Mouse (Mus musculus) kidney, embryonic 15.5 days (tissue): ENCODE data around the gene Hoxa5. TPM values are rescaled to one million over a fixed set of nuclear protein-coding genes. Genes with fewer than 3 reads are reported as not detected.
A peak's percentile ranks its signal among the peaks of the same experiment; 100 is the strongest.

Experiments
- ATAC-seq: fragments of 200-750 bp; cut with Nextera tagmentation; replicated peaks from 2 replicates; pipeline ENCODE4 v1.8.0; 2017; ENCODE audit warnings: moderate TSS enrichment; ENCODE audit not compliant: low FRiP score
- H3K27ac ChIP-seq: fragments of 300-500 bp; sonication (generic); 2 replicates; pipeline ENCODE4 v1.5.1; 2015; ENCODE audit warnings: mild to moderate bottlenecking, inconsistent platforms
- H3K27me3 ChIP-seq: fragments of 300-500 bp; sonication (generic); 2 replicates; pipeline ENCODE4 v1.6.1; 2015; ENCODE audit warnings: inconsistent platforms
- H3K36me3 ChIP-seq: fragments of 300-500 bp; sonication (generic); 2 replicates; pipeline ENCODE4 v1.6.1; 2015; ENCODE audit warnings: inconsistent platforms
- H3K4me1 ChIP-seq: fragments of 300-500 bp; sonication (generic); 2 replicates; pipeline ENCODE4 v1.6.1; 2015; ENCODE audit warnings: inconsistent platforms
- H3K4me2 ChIP-seq: fragments of 300-500 bp; sonication (generic); 2 replicates; pipeline ENCODE4 v1.6.1; 2015; ENCODE audit warnings: moderate library complexity, mild to moderate bottlenecking, inconsistent platforms
- H3K4me3 ChIP-seq: fragments of 300-500 bp; sonication (generic); replicated peaks from 2 replicates; pipeline ENCODE4 v1.5.1; 2015; ENCODE audit warnings: mild to moderate bottlenecking, inconsistent platforms
- H3K9ac ChIP-seq: fragments of 300-500 bp; sonication (generic); 2 replicates; pipeline ENCODE4 v1.6.1; 2015; ENCODE audit warnings: mild to moderate bottlenecking, inconsistent platforms
- H3K9me3 ChIP-seq: fragments of 300-500 bp; sonication (generic); replicated peaks from 2 replicates; pipeline ENCODE4 v1.6.1; 2016; ENCODE audit warnings: inconsistent platforms
- WGBS: fragments of 180-500 bp; shearing (Covaris S2); methylation state at CpG from one replicate; pipeline ENCODE4 v1.1.7; 2015; ENCODE audit warnings: mixed read lengths; 5-methylcytosine and 5-hydroxymethylcytosine counted together
- polyA plus RNA-seq: library from polyadenylated mRNA; unstranded; fragments of >200 nt; fragmentation: Nextera tagmentation; extraction: Ambion mirVana; gene quantifications from 2 replicates; pipeline ENCODE4 v1.2.1, GENCODE M21; 2015

The Hoxa5 gene
- polyA plus RNA-seq, 1 experiment from 2014 or later: 11.5 TPM

DNA sequence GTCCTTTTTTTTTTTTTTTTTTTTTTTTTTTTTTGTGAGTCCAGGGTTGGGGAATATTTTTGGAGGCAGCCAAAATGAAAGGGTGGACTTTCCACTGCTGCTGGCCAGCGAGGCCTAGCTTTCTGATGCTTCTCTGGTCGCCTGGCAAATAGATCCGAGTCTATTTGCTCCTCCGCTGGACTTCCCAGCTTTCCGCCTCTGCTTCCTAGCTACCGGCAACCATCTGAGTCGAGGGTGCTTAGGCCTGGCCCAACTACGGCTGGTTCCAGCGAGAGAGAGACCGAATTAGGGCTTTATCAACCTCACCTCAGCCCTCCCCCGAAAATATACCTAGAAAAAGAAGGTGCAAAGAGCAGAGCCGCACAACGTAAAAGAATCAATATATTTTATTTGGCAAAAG is 18.3 kb upstream of the Hoxa5 start:
- Histone ChIP-seq H3K27ac (peak overlapping the region; percentile 99), H3K4me3 (peak overlapping the region; percentile 77), H3K27me3 (0 out of 2 replicates have a peak, but pooled peaks cover 6% of the 10 kb centered on the region), H3K9me3 (no peaks in the 10 kb centered on the region), H3K4me1 (peaks cover 43% of the 10 kb centered on the region), H3K36me3 (peaks cover 4% of the 10 kb centered on the region; the same call in 1 of the 2 replicates), H3K9ac (peak overlapping the region; percentile 94), H3K4me2 (peak overlapping the region; percentile 92)
- no peak for ATAC-seq
- WGBS: 5% methylated on average over 13 of the region's 13 CpGs

GRCm38 (mm10) chr6:52221993-52222685 is 17.8 kb upstream of the Hoxa5 start:
- peak overlapping the region; percentile 99 for H3K27ac ChIP-seq

DNA sequence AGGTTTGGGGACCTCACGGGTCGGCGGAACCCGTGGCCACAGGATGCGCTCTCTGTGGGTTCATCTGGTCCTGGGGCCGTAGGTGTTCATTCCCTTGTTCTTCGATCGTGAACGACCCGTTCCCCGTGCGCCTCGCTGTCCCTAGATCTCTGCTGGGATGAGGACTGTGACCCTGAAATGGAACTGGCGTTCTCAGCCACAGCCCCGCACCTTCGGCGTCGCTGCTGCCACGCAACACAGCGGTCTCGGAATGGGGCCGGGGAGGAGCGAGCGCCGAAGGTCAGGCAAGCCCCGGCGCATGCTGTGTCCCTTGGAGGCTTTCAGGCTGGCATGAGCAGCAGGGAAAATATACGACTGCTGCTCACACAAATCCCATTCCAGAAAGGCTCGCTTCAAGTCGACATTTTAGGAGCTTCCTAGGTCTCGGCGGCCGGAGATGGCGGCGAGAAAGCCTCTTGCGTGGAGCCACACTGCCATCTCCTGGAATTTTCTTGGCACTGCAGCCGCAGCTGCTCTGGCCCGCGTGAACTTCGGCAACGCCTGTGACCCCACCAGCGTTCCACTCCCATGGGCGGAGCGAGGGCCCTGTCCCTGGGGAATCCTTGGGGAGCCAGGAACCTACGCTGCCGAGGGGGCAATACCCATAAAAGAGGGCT is 17.1 kb upstream of the Hoxa5 start, which contains the start of gene Hoxa7:
Hoxa7 (minus strand) TSS at position 518 of the 656 bp plus-strand sequence.
- Histone ChIP-seq H3K27me3 (0 out of 2 replicates have a peak, but pooled peaks cover 8% of the 10 kb centered on the region), H3K4me3 (peak within 1 kb of the TSS; percentile 77), H3K9me3 (no peaks in the 10 kb centered on the region), H3K4me1 (peaks cover 35% of the 10 kb centered on the region), H3K9ac (peak within 1 kb of the TSS; percentile 94), H3K27ac (peak within 1 kb of the TSS; percentile 99), H3K4me2 (peak within 1 kb of the TSS; percentile 92), H3K36me3 (peaks cover 4% of the 10 kb centered on the region; the same call in 1 of the 2 replicates)
- peak; percentile 37 for ATAC-seq
- WGBS: under 1% methylated on average over 46 of the region's 46 CpGs

More at GRCm38 (mm10) chr6:52221993-52222685, 17.8 kb upstream of the Hoxa5 start:
- Histone ChIP-seq H3K4me1 (peaks cover 40% of the 10 kb centered on the region), H3K9ac (peak overlapping the region; percentile 94), H3K9me3 (no peaks in the 10 kb centered on the region), H3K4me3 (peak overlapping the region; percentile 77), H3K27me3 (0 out of 2 replicates have a peak, but pooled peaks cover 8% of the 10 kb centered on the region), H3K36me3 (peaks cover 4% of the 10 kb centered on the region; the same call in 1 of the 2 replicates), H3K4me2 (peak overlapping the region; percentile 92)
- 5% methylated on average over 21 of the region's 21 CpGs for WGBS
- ATAC-seq: peak; percentile 20

DNA sequence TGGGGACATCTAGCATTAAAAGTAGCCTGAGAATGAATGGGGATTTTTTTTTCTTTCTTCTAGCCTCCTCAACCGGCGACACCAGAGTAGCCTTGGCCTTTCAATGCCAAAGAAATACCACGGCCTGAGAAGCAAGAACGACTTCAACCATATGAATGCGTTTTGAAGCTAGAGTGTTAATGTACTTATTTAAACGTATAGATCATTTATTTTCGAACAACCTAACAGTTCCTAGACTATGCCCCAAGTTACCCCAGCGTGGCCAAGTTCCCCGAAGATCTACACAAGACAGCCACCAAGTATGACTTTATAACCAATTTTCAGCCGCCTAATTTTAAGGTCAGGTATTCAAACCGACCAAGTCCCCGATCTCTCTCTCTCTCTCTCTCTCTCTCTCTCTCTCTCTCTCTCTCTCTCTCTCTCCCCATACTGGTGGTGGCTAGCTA is 16.5 kb upstream of the Hoxa5 start:
- peak overlapping the region; percentile 99 for H3K27ac ChIP-seq
- 5% methylated on average over 12 of the region's 12 CpGs for WGBS
- H3K9ac ChIP-seq: peak overlapping the region; percentile 76
- H3K27me3 ChIP-seq: peaks cover 12% of the 10 kb centered on the region; the same call in 1 of the 2 replicates
- peaks cover 41% of the 10 kb centered on the region for H3K4me1 ChIP-seq
- H3K36me3 ChIP-seq: peaks cover 4% of the 10 kb centered on the region; the same call in 1 of the 2 replicates
- H3K4me3 ChIP-seq: peak overlapping the region; percentile 77
- peak overlapping the region; percentile 92 for H3K4me2 ChIP-seq
- no peak for ATAC-seq
- H3K9me3 ChIP-seq: no peaks in the 10 kb centered on the region

DNA sequence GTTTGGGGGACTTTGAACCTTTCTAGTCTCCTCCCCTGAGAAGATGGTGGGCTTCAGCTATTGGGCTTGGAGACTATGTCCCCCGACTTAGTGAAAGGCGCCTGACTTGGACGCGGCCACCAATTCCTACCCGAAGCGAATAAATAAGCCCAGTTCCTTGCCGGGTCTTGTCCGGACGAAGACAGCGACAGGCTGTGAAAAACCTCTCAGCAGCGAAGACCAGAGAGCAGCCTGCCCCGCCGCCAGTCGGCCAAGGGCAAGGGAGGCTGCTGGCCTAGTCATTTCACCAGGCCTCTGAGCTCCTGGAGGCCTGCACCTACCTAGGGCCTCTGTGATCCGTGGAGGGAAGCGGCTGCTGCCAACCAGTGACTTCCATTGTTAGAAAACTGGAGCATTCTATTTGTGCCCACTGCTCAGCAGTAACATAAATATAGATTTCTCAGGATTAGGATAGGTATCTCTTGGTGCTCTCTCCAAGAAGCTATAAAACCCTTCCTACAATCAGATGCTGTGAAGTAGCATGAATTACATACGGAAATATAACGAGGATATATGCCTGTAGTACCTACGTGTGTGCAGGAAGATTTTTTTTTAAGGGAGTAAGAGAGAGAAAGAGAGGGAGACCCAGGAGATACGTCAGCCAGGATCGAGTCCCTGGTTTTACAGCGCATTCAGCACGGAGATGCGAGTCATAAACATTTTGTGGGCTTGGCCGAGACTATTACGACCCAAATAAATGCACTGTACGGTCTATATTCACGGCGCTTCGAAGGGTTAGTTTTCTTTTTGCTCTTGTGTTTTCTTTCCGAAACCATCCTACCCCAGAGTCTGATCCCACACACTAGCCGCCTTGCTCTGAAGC is 15.8 kb upstream of the Hoxa5 start:
- peak overlapping the region; percentile 76 for H3K9ac ChIP-seq
- H3K27ac ChIP-seq: peak overlapping the region; percentile 99
- H3K9me3 ChIP-seq: no peaks in the 10 kb centered on the region
- H3K4me3 ChIP-seq: peak overlapping the region; percentile 77
- peak overlapping the region; percentile 92 for H3K4me2 ChIP-seq
- peaks cover 4% of the 10 kb centered on the region; the same call in 1 of the 2 replicates for H3K36me3 ChIP-seq
- H3K27me3 ChIP-seq: peaks cover 16% of the 10 kb centered on the region; the same call in 1 of the 2 replicates
- 13% methylated on average over 32 of the region's 32 CpGs for WGBS
- peaks cover 47% of the 10 kb centered on the region for H3K4me1 ChIP-seq
- ATAC-seq: no peak

GRCm38 (mm10) chr6:52219234-52219942 is 15.0 kb upstream of the Hoxa5 start:
- peak overlapping the region; percentile 78 for H3K9ac ChIP-seq
- H3K27me3 ChIP-seq: peaks cover 21% of the 10 kb centered on the region; the same call in 1 of the 2 replicates
- peaks cover 56% of the 10 kb centered on the region for H3K4me1 ChIP-seq

GRCm38 (mm10) chr6:52218643-52219215 is 14.3 kb upstream of the Hoxa5 start:
- Histone ChIP-seq H3K27ac (peak overlapping the region; percentile 99), H3K4me1 (peaks cover 61% of the 10 kb centered on the region), H3K27me3 (peaks cover 21% of the 10 kb centered on the region; the same call in 1 of the 2 replicates), H3K36me3 (peaks cover under 1% of the 10 kb centered on the region; the same call in 1 of the 2 replicates), H3K4me3 (peak overlapping the region; percentile 67), H3K4me2 (peak overlapping the region; percentile 92), H3K9ac (peak overlapping the region; percentile 78), H3K9me3 (no peaks in the 10 kb centered on the region)
- no peak for ATAC-seq
- 24% methylated on average over 14 of the region's 14 CpGs for WGBS

More at GRCm38 (mm10) chr6:52219234-52219942, 15.0 kb upstream of the Hoxa5 start:
- Histone ChIP-seq H3K36me3 (peaks cover 4% of the 10 kb centered on the region; the same call in 1 of the 2 replicates), H3K27ac (peak overlapping the region; percentile 99), H3K4me3 (peak overlapping the region; percentile 77), H3K4me2 (peak overlapping the region; percentile 92), H3K9me3 (no peaks in the 10 kb centered on the region)
- no peak for ATAC-seq
- 35% methylated on average over 9 of the region's 9 CpGs for WGBS

- Histone ChIP-seq H3K9ac (peak overlapping the region; percentile 78), H3K4me1 (peaks cover 64% of the 10 kb centered on the region), H3K36me3 (no peaks in the 10 kb centered on the region), H3K27ac (peak overlapping the region; percentile 99), H3K9me3 (no peaks in the 10 kb centered on the region), H3K4me3 (peak overlapping the region; percentile 67), H3K27me3 (peaks cover 21% of the 10 kb centered on the region; the same call in 1 of the 2 replicates), H3K4me2 (peak overlapping the region; percentile 92)
- WGBS: 13% methylated on average over 23 of the region's 23 CpGs
- no peak for ATAC-seq
Measured at GRCm38 (mm10) chr6:52217895-52218642, 13.7 kb upstream of the Hoxa5 start.

- Histone ChIP-seq H3K27ac (peak overlapping the region; percentile 99), H3K9ac (peak overlapping the region; percentile 78)
- ATAC-seq: peak; percentile 80
Measured at GRCm38 (mm10) chr6:52217459-52217768, 13.0 kb upstream of the Hoxa5 start.

More at GRCm38 (mm10) chr6:52217459-52217768, 13.0 kb upstream of the Hoxa5 start:
- H3K9me3 ChIP-seq: no peaks in the 10 kb centered on the region
- H3K36me3 ChIP-seq: no peaks in the 10 kb centered on the region
- H3K4me2 ChIP-seq: peak overlapping the region; percentile 92
- peak overlapping the region; percentile 67 for H3K4me3 ChIP-seq
- WGBS: 0% methylated on average over 25 of the region's 25 CpGs
- peaks cover 64% of the 10 kb centered on the region for H3K4me1 ChIP-seq
- H3K27me3 ChIP-seq: peaks cover 21% of the 10 kb centered on the region; the same call in 1 of the 2 replicates
